Mouse (Mus musculus): ENCODE measurements at regions not wholly inside any gene's neighbourhood (a gene's known extent, or its start where the extent isn't known, plus 50 kb on each side); places are given as distances from the start of the nearest gene placed in this dataset.

DNA sequence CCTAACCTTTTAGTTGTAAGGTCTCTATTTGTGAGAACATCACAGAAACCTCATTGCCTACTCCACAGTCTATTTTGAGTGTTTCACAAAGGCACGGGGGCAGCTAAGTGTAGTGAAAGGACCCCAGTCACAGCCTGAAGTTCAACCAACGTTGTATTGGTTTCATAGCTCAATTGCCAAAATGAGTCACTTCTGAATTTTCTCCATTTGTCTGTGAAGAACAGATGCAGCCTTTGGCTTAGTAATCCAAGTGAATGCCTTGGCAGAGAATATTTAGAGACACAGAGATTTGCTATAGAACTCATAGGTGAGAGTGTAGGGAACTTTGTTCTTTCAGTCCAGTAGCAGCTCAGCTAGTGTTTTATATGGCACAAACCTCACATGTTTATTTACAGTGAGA, 114.4 kb upstream of the Etaa1 start:
- Histone ChIP-seq H3K4me2 (replicated peaks; ENCODE audit: low read depth, low read length) (no peak overlapping the region), H3K27ac (ENCODE audit: low read length) (no peak overlapping the region), H3K4me3 (ENCODE audit: low read depth, low read length) (no peak overlapping the region), H3K9me3 (ENCODE audit: control insufficient read depth, low read depth, low read length) (no peaks in the 10 kb centered on the region), H3K36me3 (ENCODE audit: control insufficient read depth, insufficient read depth, low read length) (no peaks in the 10 kb centered on the region), H3K27me3 (ENCODE audit: control insufficient read depth, insufficient read depth, low read length) (no peaks in the 10 kb centered on the region), H3K9ac (replicated peaks; ENCODE audit: low read depth, low read length) (no peak overlapping the region), H3K4me1 (ENCODE audit: control insufficient read depth, insufficient read depth, low read length) (0 out of 2 replicates have a peak, but pooled peaks cover 3% of the 10 kb centered on the region)
- ATAC-seq (ENCODE audit: insufficient number of reproducible peaks, insufficient read depth, low FRiP score, low read depth), result no peak
- WGBS, result 71% methylated on average over 2 of the region's 2 CpGs

DNA sequence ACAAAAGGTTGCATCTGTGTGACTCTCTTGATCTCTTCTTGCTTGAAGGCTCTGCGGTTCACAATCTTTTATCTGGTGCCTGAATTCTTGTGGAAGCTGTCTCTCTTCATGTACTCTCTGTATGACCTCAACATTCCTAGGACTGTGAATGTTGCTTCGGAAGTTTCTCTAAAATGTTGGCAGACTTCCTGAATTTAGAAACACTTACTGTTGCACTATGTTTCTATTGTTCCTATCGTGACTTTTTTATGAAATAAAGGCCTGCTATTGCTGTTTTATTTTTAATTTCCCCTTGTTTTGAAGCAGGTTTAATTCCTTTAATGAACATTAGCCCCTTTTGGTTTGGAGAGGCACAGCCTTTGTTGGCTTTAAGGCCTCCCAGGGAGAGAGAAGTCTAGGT, 114.0 kb upstream of the Etaa1 start:
- Histone ChIP-seq H3K9ac (replicated peaks; ENCODE audit: low read depth, low read length) (no peak overlapping the region), H3K9me3 (ENCODE audit: control insufficient read depth, low read depth, low read length) (no peaks in the 10 kb centered on the region), H3K27me3 (ENCODE audit: control insufficient read depth, insufficient read depth, low read length) (no peaks in the 10 kb centered on the region), H3K4me1 (ENCODE audit: control insufficient read depth, insufficient read depth, low read length) (0 out of 2 replicates have a peak, but pooled peaks cover 3% of the 10 kb centered on the region), H3K4me3 (ENCODE audit: low read depth, low read length) (no peak overlapping the region), H3K4me2 (replicated peaks; ENCODE audit: low read depth, low read length) (no peak overlapping the region), H3K27ac (ENCODE audit: low read length) (no peak overlapping the region), H3K36me3 (ENCODE audit: control insufficient read depth, insufficient read depth, low read length) (no peaks in the 10 kb centered on the region)
- WGBS, result 41% methylated on average over 3 of the region's 3 CpGs
- no peak for ATAC-seq (ENCODE audit: insufficient number of reproducible peaks, insufficient read depth, low FRiP score, low read depth)

DNA sequence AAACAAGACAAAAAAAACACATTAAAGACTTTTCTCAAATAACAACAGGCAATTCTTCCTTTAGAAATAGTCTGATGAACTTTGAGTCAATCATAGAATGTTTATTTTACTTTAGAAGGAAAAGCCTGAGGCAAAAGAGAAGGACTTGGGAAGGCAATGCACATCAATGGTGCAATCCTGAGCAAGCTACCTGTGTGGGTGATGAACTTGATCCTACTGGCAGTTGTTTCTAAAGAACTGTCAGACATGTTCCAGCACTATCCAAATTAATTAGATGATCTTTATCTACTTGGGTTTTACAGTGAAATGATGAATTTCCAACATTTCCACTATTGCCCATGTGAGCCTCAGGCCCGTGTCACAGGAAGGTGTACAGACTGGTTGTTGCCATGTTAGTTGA, 87.9 kb upstream of the Etaa1 start:
- Histone ChIP-seq H3K27ac (ENCODE audit: low read length) (no peak overlapping the region), H3K4me3 (ENCODE audit: low read depth, low read length) (no peak overlapping the region), H3K4me2 (replicated peaks; ENCODE audit: low read depth, low read length) (no peak overlapping the region), H3K27me3 (ENCODE audit: control insufficient read depth, insufficient read depth, low read length) (no peaks in the 10 kb centered on the region), H3K9ac (replicated peaks; ENCODE audit: low read depth, low read length) (no peak overlapping the region), H3K4me1 (ENCODE audit: control insufficient read depth, insufficient read depth, low read length) (no peaks in the 10 kb centered on the region), H3K9me3 (ENCODE audit: control insufficient read depth, low read depth, low read length) (no peaks in the 10 kb centered on the region), H3K36me3 (ENCODE audit: control insufficient read depth, insufficient read depth, low read length) (no peaks in the 10 kb centered on the region)
- 76% methylated on average over 1 of the region's 1 CpGs for WGBS
- no peak for ATAC-seq (ENCODE audit: insufficient number of reproducible peaks, insufficient read depth, low FRiP score, low read depth)

DNA sequence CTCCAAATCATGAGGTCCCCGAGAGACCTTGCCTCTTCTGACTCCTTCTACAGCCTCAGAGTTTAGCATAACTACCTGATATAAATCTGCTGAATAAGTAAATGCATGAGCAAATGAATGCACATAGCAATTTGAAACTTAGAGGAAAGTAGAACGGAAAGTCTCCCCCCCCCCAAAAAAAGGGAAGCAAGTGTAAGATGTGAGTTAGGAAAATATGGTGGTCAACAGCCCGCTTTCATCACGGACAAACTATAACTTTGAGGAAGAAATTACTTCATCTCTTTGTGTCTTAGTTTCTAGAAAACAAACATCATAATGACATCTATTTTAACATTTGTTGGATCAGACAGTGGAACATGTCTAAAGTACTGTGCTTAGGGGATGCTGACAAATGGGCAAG, 77.4 kb upstream of the Etaa1 start:
- Histone ChIP-seq H3K4me1 (ENCODE audit: control insufficient read depth, insufficient read depth, low read length) (no peaks in the 10 kb centered on the region), H3K9me3 (ENCODE audit: control insufficient read depth, low read depth, low read length) (no peaks in the 10 kb centered on the region), H3K4me2 (replicated peaks; ENCODE audit: low read depth, low read length) (no peak overlapping the region), H3K27me3 (ENCODE audit: control insufficient read depth, insufficient read depth, low read length) (no peaks in the 10 kb centered on the region), H3K27ac (ENCODE audit: low read length) (no peak overlapping the region), H3K9ac (replicated peaks; ENCODE audit: low read depth, low read length) (no peak overlapping the region), H3K36me3 (ENCODE audit: control insufficient read depth, insufficient read depth, low read length) (no peaks in the 10 kb centered on the region), H3K4me3 (ENCODE audit: low read depth, low read length) (no peak overlapping the region)
- 89% methylated on average over 4 of the region's 4 CpGs for WGBS
- no peak for ATAC-seq (ENCODE audit: insufficient number of reproducible peaks, insufficient read depth, low FRiP score, low read depth)

DNA sequence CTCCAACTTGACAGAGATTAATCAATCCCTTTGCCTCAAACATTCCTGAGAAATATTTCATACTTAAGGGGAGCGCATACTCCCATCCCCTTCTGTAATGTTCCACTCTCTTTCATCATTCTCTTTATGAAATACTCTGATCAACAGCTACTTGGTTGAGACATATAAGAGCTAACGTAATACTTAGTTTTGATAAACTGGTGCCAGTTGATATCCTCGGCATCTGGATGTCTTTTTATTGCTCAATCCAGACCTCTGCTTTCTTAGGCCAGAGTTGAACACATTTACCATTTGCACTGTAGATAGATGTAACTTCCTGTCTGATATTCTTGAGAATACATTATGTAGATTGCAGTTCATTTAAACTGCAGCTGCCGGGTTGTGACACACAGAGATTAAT, 68.4 kb upstream of the Etaa1 start:
- Histone ChIP-seq H3K9me3 (ENCODE audit: control insufficient read depth, low read depth, low read length) (no peaks in the 10 kb centered on the region), H3K27ac (ENCODE audit: low read length) (no peak overlapping the region), H3K27me3 (ENCODE audit: control insufficient read depth, insufficient read depth, low read length) (no peaks in the 10 kb centered on the region), H3K36me3 (ENCODE audit: control insufficient read depth, insufficient read depth, low read length) (no peaks in the 10 kb centered on the region), H3K4me2 (replicated peaks; ENCODE audit: low read depth, low read length) (no peak overlapping the region), H3K4me1 (ENCODE audit: control insufficient read depth, insufficient read depth, low read length) (no peaks in the 10 kb centered on the region), H3K4me3 (ENCODE audit: low read depth, low read length) (no peak overlapping the region), H3K9ac (replicated peaks; ENCODE audit: low read depth, low read length) (no peak overlapping the region)
- no peak for ATAC-seq (ENCODE audit: insufficient number of reproducible peaks, insufficient read depth, low FRiP score, low read depth)
- WGBS, result 65% methylated on average over 4 of the region's 4 CpGs

DNA sequence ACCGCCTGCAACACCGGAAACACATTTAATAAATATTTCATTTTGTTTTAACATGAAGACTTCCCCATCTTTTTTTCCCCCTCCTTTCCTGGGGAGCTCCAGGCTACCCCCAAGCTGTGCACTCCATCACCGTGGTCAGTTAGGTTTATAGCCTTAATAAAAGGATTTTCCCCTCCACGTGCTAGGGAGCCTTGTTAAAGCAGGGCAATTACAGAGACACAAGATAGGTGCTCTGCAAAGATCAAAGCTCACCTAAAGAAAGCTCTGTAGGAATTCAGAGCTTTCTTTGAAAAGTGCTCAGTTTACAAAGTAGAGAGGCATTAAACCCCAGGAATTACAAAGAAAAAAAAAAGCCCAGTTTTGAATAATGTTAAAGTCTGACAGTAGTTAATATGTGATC, 61.6 kb upstream of the Etaa1 start:
- Histone ChIP-seq H3K9ac (replicated peaks; ENCODE audit: low read depth, low read length) (no peak overlapping the region), H3K4me1 (ENCODE audit: control insufficient read depth, insufficient read depth, low read length) (peaks cover 7% of the 10 kb centered on the region; the same call in 1 of the 2 replicates), H3K4me3 (ENCODE audit: low read depth, low read length) (no peak overlapping the region), H3K27ac (ENCODE audit: low read length) (no peak overlapping the region), H3K27me3 (ENCODE audit: control insufficient read depth, insufficient read depth, low read length) (no peaks in the 10 kb centered on the region), H3K36me3 (ENCODE audit: control insufficient read depth, insufficient read depth, low read length) (no peaks in the 10 kb centered on the region), H3K9me3 (ENCODE audit: control insufficient read depth, low read depth, low read length) (no peaks in the 10 kb centered on the region), H3K4me2 (replicated peaks; ENCODE audit: low read depth, low read length) (no peak overlapping the region)
- 16% methylated on average over 4 of the region's 4 CpGs for WGBS
- no peak for ATAC-seq (ENCODE audit: insufficient number of reproducible peaks, insufficient read depth, low FRiP score, low read depth)

DNA sequence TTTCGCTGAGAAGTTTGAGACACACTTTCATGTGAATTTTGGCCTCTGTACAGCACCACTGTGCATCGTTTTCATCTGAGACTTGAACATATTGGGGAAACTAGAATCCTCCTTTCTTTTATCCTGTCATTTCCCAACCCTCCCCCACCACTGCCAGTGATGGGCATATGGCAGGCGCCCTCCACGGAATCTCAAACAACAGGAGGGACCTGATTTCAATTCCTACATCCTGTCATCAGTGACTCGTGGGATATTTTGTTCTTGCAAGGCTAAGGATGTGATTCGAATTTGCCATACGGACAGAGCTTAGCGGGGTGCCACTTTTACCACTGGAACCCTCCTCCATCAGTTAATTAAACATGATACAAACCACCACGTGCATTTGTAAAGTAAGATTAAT, 60.9 kb upstream of the Etaa1 start:
- H3K27ac ChIP-seq (ENCODE audit: low read length), result no peak overlapping the region
- H3K4me2 ChIP-seq (replicated peaks; ENCODE audit: low read depth, low read length), result 0 out of 2 replicates have a peak overlapping the region, but pooled peaks have one; percentile 0
- no peaks in the 10 kb centered on the region for H3K9me3 ChIP-seq (ENCODE audit: control insufficient read depth, low read depth, low read length)
- no peak overlapping the region for H3K4me3 ChIP-seq (ENCODE audit: low read depth, low read length)
- H3K4me1 ChIP-seq (ENCODE audit: control insufficient read depth, insufficient read depth, low read length), result peaks cover 7% of the 10 kb centered on the region; the same call in 1 of the 2 replicates
- no peaks in the 10 kb centered on the region for H3K36me3 ChIP-seq (ENCODE audit: control insufficient read depth, insufficient read depth, low read length)
- 33% methylated on average over 9 of the region's 9 CpGs for WGBS
- no peaks in the 10 kb centered on the region for H3K27me3 ChIP-seq (ENCODE audit: control insufficient read depth, insufficient read depth, low read length)
- ATAC-seq (ENCODE audit: insufficient number of reproducible peaks, insufficient read depth, low FRiP score, low read depth), result no peak
- H3K9ac ChIP-seq (replicated peaks; ENCODE audit: low read depth, low read length), result no peak overlapping the region

DNA sequence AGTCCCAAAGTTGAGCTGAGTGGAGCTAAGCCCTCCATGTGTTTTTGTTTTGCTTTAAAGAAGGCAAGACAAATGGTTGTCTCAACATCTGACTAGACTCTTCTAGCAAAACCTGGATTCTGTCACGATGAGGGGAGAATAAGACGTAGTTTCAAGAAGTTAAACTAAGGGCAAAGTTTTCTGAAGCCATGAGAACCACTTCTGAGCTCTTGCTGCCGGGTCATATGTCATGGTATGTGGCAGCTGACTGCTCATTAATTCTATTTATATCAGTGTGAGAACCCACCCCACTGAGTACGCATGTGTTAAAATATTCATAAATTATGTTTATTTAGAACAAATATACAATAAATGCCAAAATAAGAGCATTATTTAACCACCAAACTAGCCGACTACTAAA, 58.4 kb upstream of the Etaa1 start:
- Histone ChIP-seq H3K36me3 (ENCODE audit: control insufficient read depth, insufficient read depth, low read length) (no peaks in the 10 kb centered on the region), H3K27ac (ENCODE audit: low read length) (peak overlapping the region; percentile 53; the same call in 1 of the 2 replicates), H3K9ac (replicated peaks; ENCODE audit: low read depth, low read length) (no peak overlapping the region), H3K4me3 (ENCODE audit: low read depth, low read length) (no peak overlapping the region), H3K9me3 (ENCODE audit: control insufficient read depth, low read depth, low read length) (no peaks in the 10 kb centered on the region), H3K4me1 (ENCODE audit: control insufficient read depth, insufficient read depth, low read length) (peaks cover 7% of the 10 kb centered on the region; the same call in 1 of the 2 replicates), H3K4me2 (replicated peaks; ENCODE audit: low read depth, low read length) (no peak overlapping the region), H3K27me3 (ENCODE audit: control insufficient read depth, insufficient read depth, low read length) (no peaks in the 10 kb centered on the region)
- WGBS, result 27% methylated on average over 5 of the region's 5 CpGs
- no peak; the same call in 1 of the 2 replicates for ATAC-seq (ENCODE audit: insufficient number of reproducible peaks, insufficient read depth, low FRiP score, low read depth)

DNA sequence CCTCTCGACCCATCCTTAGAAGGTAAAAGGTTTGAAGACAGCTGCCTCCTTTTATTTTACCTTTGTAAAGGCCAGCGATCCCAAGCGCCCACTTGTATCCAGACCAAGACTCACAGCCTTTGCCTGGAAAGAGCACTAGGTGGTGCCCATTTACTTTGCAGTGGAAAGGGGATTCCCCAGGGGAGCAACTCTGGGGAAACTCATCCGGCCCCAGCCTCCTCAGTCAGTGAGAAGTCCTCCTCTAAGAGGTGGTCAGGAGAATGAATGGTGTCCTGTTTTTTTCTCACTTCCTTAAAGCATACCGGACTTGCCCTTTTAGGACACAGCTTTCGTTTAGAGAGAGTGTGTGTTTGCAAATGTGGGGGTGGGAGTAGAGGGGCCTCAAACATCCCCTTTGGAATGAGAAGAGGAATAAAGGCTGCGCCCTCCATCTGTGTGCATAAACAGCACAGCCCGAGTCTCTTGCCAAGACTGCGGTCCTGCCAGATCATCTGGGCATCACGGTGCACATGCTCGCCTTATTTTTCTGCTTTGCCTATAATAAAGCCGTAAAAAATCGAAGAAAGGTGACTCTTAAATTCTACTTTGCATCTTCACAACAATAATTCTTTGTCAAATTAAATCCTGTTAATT, 57.5 kb upstream of the Etaa1 start:
- H3K9me3 ChIP-seq (ENCODE audit: control insufficient read depth, low read depth, low read length), result no peaks in the 10 kb centered on the region
- peak overlapping the region; percentile 42 for H3K4me2 ChIP-seq (replicated peaks; ENCODE audit: low read depth, low read length)
- peak overlapping the region; percentile 59 for H3K27ac ChIP-seq (ENCODE audit: low read length)
- no peaks in the 10 kb centered on the region for H3K36me3 ChIP-seq (ENCODE audit: control insufficient read depth, insufficient read depth, low read length)
- H3K4me1 ChIP-seq (ENCODE audit: control insufficient read depth, insufficient read depth, low read length), result peaks cover 7% of the 10 kb centered on the region; the same call in 1 of the 2 replicates
- no peak overlapping the region; the same call in 1 of the 2 replicates for H3K9ac ChIP-seq (replicated peaks; ENCODE audit: low read depth, low read length)
- no peaks in the 10 kb centered on the region for H3K27me3 ChIP-seq (ENCODE audit: control insufficient read depth, insufficient read depth, low read length)
- 6% methylated on average over 13 of the region's 13 CpGs for WGBS
- ATAC-seq (ENCODE audit: insufficient number of reproducible peaks, insufficient read depth, low FRiP score, low read depth), result peak; percentile 92; the same call in 1 of the 2 replicates
- no peak overlapping the region; the same call in 1 of the 2 replicates for H3K4me3 ChIP-seq (ENCODE audit: low read depth, low read length)
